Mouse (Mus musculus) NIH3T3 (cell line): ENCODE measurements around the gene Slc19a1.

Experiments
- DNase-seq: peaks from one replicate; pipeline ENCODE4 v3.0.0-alpha.2; 2012; ENCODE audit warnings: low read depth

Slc19a1 gene

DNA sequence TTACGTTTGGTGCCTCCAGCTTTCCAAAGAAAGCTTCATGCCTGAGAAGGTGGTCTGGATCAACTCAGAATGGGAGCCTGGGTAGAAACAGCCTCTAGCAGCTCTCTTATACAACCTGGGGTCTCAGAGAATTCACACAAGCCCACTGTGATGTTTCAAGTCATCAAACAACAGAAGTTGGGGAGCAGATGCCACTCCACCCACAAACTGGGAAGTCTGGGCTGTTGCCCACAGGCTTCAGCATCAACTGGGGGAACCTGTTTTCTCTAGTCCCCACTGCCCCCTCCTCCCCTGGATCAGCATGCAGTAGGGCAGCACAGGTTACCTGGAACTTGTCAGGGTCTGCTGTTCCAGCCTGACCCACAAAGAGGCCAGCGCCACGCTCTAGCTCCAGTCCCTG, 63.6 kb downstream of the Slc19a1 start:
- no peak for DNase-seq

DNA sequence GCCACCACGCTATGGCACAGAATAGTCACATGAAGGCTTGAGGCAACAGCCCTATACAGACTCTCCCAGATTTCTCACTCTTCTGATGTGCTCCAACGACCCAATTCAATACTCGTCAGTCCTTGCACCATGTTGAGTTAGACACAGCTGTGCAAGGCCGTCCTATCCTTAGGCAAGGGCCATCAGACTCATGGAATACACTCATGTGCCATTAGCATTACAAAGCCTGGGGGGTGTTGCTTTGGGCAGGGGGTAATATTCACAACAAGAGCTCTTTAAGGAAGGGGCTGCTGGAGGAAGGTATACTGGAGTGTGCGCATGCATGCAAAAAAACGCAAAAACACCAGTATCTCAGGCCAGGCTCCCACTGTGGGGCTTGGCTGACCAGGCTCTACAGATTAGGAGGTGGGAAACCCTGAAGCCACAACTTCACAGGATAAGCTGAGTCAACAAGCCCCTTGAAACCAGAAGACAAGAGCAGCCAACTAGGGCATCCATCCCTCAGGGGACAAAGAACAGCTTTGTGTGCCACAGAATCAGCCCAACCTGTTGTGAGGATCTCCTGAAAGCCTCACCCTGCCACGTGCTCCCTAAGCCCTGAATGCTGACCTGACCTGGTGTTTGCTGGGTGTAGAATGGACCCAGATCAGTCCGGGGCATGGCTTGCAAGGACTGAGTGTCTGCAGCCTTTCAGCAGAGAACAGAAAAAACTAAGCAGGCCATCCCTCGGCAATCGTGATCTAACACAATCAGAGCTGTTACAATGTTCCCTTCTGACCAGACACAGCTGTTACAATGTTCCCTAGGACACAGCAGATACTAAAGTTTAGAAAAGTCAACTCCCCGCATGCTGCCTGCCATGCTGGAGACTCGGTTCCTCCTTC, 65.2 kb downstream of the Slc19a1 start:
- peak; percentile 25 for DNase-seq

DNA sequence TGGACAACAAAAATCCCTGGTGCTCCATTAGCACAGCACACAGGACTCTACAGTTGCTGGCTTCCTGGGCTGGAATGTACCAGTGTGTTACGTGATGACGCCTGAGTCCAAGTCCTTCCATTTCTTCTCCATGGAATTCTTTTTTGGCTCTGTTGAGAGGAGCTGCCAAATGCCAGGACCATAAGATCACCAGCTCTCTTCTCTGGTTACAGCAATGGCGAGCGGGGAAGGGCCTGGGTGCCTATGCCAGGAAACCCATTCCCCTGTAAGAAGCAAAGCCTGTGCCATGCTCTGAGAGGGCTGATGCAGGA, 65.8 kb downstream of the Slc19a1 start:
- peak; percentile 76 for DNase-seq

DNA sequence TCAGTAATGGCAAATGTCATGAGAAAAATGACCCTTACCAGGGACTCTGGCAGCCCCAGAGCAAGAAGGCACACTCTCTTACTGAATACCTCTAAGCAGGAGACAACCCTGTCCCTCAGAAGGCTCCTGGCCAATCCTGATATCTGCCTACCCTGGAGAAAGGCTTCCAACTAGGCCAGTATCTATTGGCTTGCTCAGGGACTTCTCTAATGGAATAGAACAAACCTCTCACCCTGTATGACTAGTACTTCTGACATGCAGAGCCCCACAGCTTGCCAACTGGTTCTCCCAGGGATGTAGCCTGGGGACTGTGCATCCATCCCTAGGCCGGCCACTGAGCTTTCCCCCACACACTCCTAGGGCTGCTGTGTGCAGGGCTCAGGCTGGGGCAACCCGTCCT, 66.6 kb downstream of the Slc19a1 start:
- DNase-seq, result peak; percentile 63

DNA sequence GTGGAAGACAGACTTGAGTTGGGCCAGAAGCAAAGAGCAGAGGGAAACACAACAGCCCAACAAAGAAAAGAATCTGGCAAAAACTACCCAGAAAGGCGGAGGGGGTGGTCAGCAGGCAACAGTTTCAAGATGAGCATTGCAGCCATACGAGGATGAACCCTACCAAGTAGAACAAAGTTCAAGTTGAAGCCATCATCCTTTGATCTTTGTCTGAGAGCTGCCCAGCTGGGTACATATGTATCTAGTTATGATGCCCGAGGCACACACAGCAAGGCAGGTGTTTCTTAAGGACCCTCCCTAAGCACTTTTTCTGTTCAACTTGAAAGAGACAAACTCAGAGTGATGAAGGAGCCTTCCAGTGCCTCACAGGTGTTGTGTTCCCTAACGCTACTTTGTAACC, 67.7 kb downstream of the Slc19a1 start:
- no peak for DNase-seq

DNA sequence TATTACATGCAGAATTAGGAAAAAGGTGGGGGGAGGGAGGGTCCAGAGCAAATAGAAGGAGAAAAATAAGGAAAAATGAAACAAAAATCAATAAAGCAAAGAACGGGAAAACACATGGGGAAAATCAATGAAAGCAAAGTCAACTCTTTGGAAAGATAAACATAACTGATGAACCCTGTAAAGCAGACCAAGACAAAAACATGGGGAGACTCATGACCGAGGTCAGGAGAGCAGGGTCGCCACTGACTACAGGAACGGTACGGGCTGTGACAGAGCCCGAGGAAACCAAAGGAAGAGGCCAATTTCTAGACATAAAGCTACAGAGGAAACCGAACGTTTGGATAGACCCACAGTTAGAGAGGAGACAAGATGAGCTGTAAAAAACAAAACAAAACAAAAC, 71.6 kb downstream of the Slc19a1 start:
- DNase-seq, result no peak

DNA sequence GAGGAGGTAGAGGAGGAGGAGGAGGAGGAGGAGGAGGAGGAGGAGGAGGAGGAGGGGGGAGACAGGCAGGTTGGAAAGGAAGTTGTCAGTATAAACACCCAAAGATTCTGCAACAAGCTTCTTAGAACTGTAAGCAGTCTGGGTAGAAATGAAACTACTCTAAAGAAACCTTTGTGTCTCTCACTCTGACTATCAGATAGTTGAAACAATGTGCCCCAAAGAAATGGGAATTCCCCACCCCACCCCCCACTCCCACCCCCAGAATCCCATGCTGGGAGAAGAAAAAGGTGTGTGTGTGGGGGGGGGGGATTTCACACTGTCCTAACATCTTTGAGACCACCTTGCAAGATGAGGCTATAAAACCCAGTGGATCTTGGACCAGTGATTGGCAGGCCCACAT, 72.3 kb downstream of the Slc19a1 start:
- no peak for DNase-seq

DNA sequence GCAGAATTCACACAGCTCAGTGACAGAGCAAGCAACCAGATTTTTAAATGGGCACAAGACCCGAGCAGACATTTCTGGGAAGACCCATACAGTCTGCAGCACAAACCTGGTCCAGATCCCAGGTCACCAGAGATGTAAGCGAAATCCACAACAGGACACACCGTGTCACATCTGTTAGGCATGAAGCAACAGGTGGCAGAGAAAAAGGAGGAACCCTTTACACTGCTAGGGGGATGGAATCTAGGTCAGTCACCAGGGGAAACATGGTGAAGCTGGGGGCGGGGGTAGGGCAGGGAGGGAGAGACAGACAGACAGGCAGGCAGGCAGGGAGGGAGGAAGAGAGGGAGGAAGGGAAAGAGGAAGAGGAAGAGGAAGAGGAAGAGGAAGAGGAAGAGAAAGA, 76.1 kb downstream of the Slc19a1 start:
- no peak for DNase-seq

DNA sequence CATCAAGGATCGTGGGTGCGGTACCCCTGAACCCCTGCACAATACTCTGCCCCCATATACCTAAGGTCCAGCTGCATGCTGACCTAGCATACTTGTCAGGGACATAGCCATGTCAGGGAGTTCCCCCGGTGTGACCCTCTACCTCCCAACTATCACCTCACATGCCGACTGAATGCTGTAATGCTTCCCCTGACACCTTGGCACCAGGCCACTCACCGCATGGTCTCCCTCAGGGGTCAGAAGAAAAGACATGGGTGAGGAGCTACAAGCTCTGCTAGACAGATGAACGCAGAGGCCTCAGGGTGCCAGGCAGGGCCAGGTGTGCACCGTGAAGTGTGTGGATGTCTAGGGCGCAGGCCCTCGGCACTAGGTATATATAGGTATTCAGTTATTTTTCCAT, 78.0 kb downstream of the Slc19a1 start:
- no peak for DNase-seq
